ENCODE assay signal across 8 mouse cellular contexts in genomic region chr11:94543932-94544331, GRCm38 (mm10). TPM values are rescaled to one million over a fixed set of nuclear protein-coding genes. Genes with fewer than 3 reads are reported as not detected.
A peak's percentile ranks its signal among the peaks of the same experiment; 100 is the strongest.
DNase-seq lines count a peak whose midpoint lies in the region; ATAC-seq and TF ChIP-seq lines count a peak whose summit lies in the region.

No protein-coding gene starts in this region.

- no peaks in the 10 kb centered on the region for H3K27me3 ChIP-seq in ES-Bruce4 (ENCODE audit: control insufficient read depth, insufficient read depth, low read length, poor library complexity, severe bottlenecking)
- H3K27me3 ChIP-seq in forebrain, embryonic 14.5 days (replicated peaks; ENCODE audit: control insufficient read depth, insufficient read depth, low read length) = no peaks in the 10 kb centered on the region
- no peaks in the 10 kb centered on the region for H3K27me3 ChIP-seq in heart, postnatal 0 days (ENCODE audit: control insufficient read depth, insufficient read depth, low read length)

- no peak for TF ChIP-seq POLR2A in ES-Bruce4 (IDR thresholded peaks at IDR 0.05; ENCODE audit: insufficient read depth, low read length)
- no peak for TF ChIP-seq POLR2A in olfactory bulb, adult 2 months (IDR thresholded peaks at IDR 0.05; ENCODE audit: insufficient read depth, low read depth, low read length)

- ATAC-seq in cerebellum, adult (ENCODE audit: insufficient number of reproducible peaks, low FRiP score, low TSS enrichment) = peak; percentile 46; the same call in 1 of the 2 replicates
- ATAC-seq in forebrain, embryonic 14.5 days = no peak
- peak; percentile 50 for ATAC-seq in heart, postnatal 0 days (ENCODE audit: insufficient read depth, low read depth)

- no peaks in the 10 kb centered on the region for H3K36me3 ChIP-seq in ES-Bruce4 (ENCODE audit: control insufficient read depth, insufficient read depth, low read length, poor library complexity, severe bottlenecking)
- H3K36me3 ChIP-seq in forebrain, embryonic 14.5 days (ENCODE audit: control insufficient read depth, insufficient read depth, low read length) = 0 out of 2 replicates have a peak, but pooled peaks cover 5% of the 10 kb centered on the region
- H3K36me3 ChIP-seq in heart, postnatal 0 days (replicated peaks; ENCODE audit: control insufficient read depth, insufficient read depth, low read length) = peaks cover 12% of the 10 kb centered on the region; the same call in 1 of the 2 replicates

- DNase-seq in forebrain, embryonic 14.5 days (ENCODE audit: low spot score) = peak; percentile 84
- peak; percentile 86 for DNase-seq in heart, postnatal 0 days (ENCODE audit: low spot score)
- peak; percentile 89 for DNase-seq in large intestine, adult 2 months (ENCODE audit: low read depth, low spot score)
- peak; percentile 92 to 96 for DNase-seq in lung, adult 18-20 months
- DNase-seq in testis, postnatal 14 days (ENCODE audit: low spot score) = peak; percentile 88

- no peak overlapping the region for H3K27ac ChIP-seq in ES-Bruce4 (ENCODE audit: insufficient read depth, low read length)
- H3K27ac ChIP-seq in forebrain, embryonic 14.5 days (ENCODE audit: low read depth, low read length) = no peak overlapping the region
- no peak overlapping the region for H3K27ac ChIP-seq in heart, postnatal 0 days (ENCODE audit: low read depth)
- no peak overlapping the region for H3K27ac ChIP-seq in olfactory bulb, adult 2 months (ENCODE audit: insufficient read depth, low read depth, low read length)

- H3K9me3 ChIP-seq in ES-Bruce4 (replicated peaks; ENCODE audit: control insufficient read depth, insufficient read depth, low read length, poor library complexity, severe bottlenecking) = no peaks in the 10 kb centered on the region
- H3K9me3 ChIP-seq in forebrain, embryonic 14.5 days (replicated peaks; ENCODE audit: control insufficient read depth, low read length) = no peaks in the 10 kb centered on the region
- no peaks in the 10 kb centered on the region for H3K9me3 ChIP-seq in heart, postnatal 0 days (replicated peaks; ENCODE audit: control insufficient read depth, low read length)

- TF ChIP-seq CTCF in ES-Bruce4 (IDR thresholded peaks at IDR 0.05; ENCODE audit: low read depth, low read length) = peak; percentile 78
- peak; percentile 94 for TF ChIP-seq CTCF in heart, postnatal 0 days (IDR thresholded peaks at IDR 0.05; ENCODE audit: low read depth)
- peak; percentile 49; the same call in 1 of the 2 replicates for TF ChIP-seq CTCF in olfactory bulb, adult 2 months (IDR thresholded peaks at IDR 0.05; ENCODE audit: insufficient read depth, low read depth, low read length)

- H3K9ac ChIP-seq in ES-Bruce4 (ENCODE audit: low read depth, poor library complexity, severe bottlenecking) = no peak overlapping the region
- no peak overlapping the region for H3K9ac ChIP-seq in forebrain, embryonic 14.5 days (ENCODE audit: low read length)
- H3K9ac ChIP-seq in heart, postnatal 0 days (replicated peaks; ENCODE audit: low read depth, low read length) = no peak overlapping the region

- no peak overlapping the region for H3K4me3 ChIP-seq in ES-Bruce4 (ENCODE audit: low read depth, low read length)
- no peak overlapping the region for H3K4me3 ChIP-seq in forebrain, embryonic 14.5 days (ENCODE audit: low read depth, low read length)
- no peak overlapping the region for H3K4me3 ChIP-seq in heart, postnatal 0 days (ENCODE audit: low read depth, low read length)
- no peak overlapping the region for H3K4me3 ChIP-seq in olfactory bulb, adult 2 months (ENCODE audit: insufficient read depth, low read depth, low read length)

- no peak for TF ChIP-seq EP300 in ES-Bruce4 (IDR thresholded peaks at IDR 0.05; ENCODE audit: insufficient read depth, low read depth, low read length)
- TF ChIP-seq EP300 in heart, postnatal 0 days (IDR thresholded peaks at IDR 0.05; ENCODE audit: low read depth) = no peak

- H3K4me2 ChIP-seq in forebrain, embryonic 14.5 days (ENCODE audit: low read length) = 0 out of 2 replicates have a peak overlapping the region, but pooled peaks have one; percentile 16
- peak overlapping the region; percentile 51 for H3K4me2 ChIP-seq in heart, postnatal 0 days (ENCODE audit: low read depth, low read length)

- H3K4me1 ChIP-seq in ES-Bruce4 (ENCODE audit: control insufficient read depth, insufficient read depth, low read length) = no peaks in the 10 kb centered on the region
- peaks cover 3% of the 10 kb centered on the region for H3K4me1 ChIP-seq in forebrain, embryonic 14.5 days (ENCODE audit: control insufficient read depth, insufficient read depth, low read length)
- peaks cover 5% of the 10 kb centered on the region for H3K4me1 ChIP-seq in heart, postnatal 0 days (ENCODE audit: control insufficient read depth, insufficient read depth)
- H3K4me1 ChIP-seq in olfactory bulb, adult 2 months (ENCODE audit: control insufficient read depth, insufficient read depth, low read length) = peaks cover 12% of the 10 kb centered on the region

- 34% methylated on average over 9 of the region's 9 CpGs for WGBS in forebrain, embryonic 14.5 days
- WGBS in heart, postnatal 0 days = 14% methylated on average over 9 of the region's 9 CpGs
- WGBS in large intestine, adult 2 months = 4% methylated on average over 9 of the region's 9 CpGs
- WGBS in olfactory bulb, adult 2 months = 17% methylated on average over 9 of the region's 9 CpGs

RNA-seq across cellular contexts. Expression of gene Rsad1, which starts 5.1 kb away (rescaled TPM):
- polyA plus RNA-seq in ES-Bruce4 (2011; ENCODE audit: insufficient read depth, insufficient read length, low read depth, missing spikeins) = 3.1 and 3.2 TPM in 2 replicates
- polyA plus RNA-seq in forebrain, embryonic 14.5 days (2014; fragmentation: Nextera tagmentation; extraction: Ambion mirVana) = 3.9 and 4.1 TPM in 2 replicates
- 14.5 and 17.7 TPM in 2 replicates for total RNA-seq in heart, postnatal 0 days (2014; rRNA removed; ENCODE audit: low replicate concordance)
- polyA plus RNA-seq in heart, postnatal 0 days (2015; fragmentation: Nextera tagmentation; extraction: Ambion mirVana) = 9.2 and 9.8 TPM in 2 replicates
- 2.5 and 6.2 TPM in 2 replicates for polyA plus RNA-seq in large intestine, adult 2 months (2012; rRNA removed)
- not detected in 2 replicates for polyA plus RNA-seq in olfactory bulb, adult 2 months (2012; ENCODE audit: insufficient read depth, insufficient read length, low replicate concordance, missing spikeins)

RNA-seq across cellular contexts. Expression of gene Chad, which starts 20.9 kb away (rescaled TPM):
- not detected in 2 replicates for polyA plus RNA-seq in ES-Bruce4 (2011; ENCODE audit: insufficient read depth, insufficient read length, low read depth, missing spikeins)
- 0.17 TPM in 2 replicates for polyA plus RNA-seq in forebrain, embryonic 14.5 days (2014; fragmentation: Nextera tagmentation; extraction: Ambion mirVana)
- total RNA-seq in heart, postnatal 0 days (2014; rRNA removed; ENCODE audit: low replicate concordance) = not detected in 2 replicates
- 0.36 and 4.4 TPM in 2 replicates for polyA plus RNA-seq in heart, postnatal 0 days (2015; fragmentation: Nextera tagmentation; extraction: Ambion mirVana)
- polyA plus RNA-seq in large intestine, adult 2 months (2012; rRNA removed) = 0.63 and 1.1 TPM in 2 replicates
- polyA plus RNA-seq in olfactory bulb, adult 2 months (2012; ENCODE audit: insufficient read depth, insufficient read length, low replicate concordance, missing spikeins) = not detected in 2 replicates

RNA-seq across cellular contexts. Expression of gene Mycbpap, which starts 22.4 kb away (rescaled TPM):
- 1.2 and 1.3 TPM in 2 replicates for polyA plus RNA-seq in ES-Bruce4 (2011; ENCODE audit: insufficient read depth, insufficient read length, low read depth, missing spikeins)
- polyA plus RNA-seq in forebrain, embryonic 14.5 days (2014; fragmentation: Nextera tagmentation; extraction: Ambion mirVana) = 1.8 and 2.1 TPM in 2 replicates
- 3.2 and 4.7 TPM in 2 replicates for total RNA-seq in heart, postnatal 0 days (2014; rRNA removed; ENCODE audit: low replicate concordance)
- 3.5 and 3.7 TPM in 2 replicates for polyA plus RNA-seq in heart, postnatal 0 days (2015; fragmentation: Nextera tagmentation; extraction: Ambion mirVana)
- polyA plus RNA-seq in large intestine, adult 2 months (2012; rRNA removed) = 0.84 and 1.2 TPM in 2 replicates
- polyA plus RNA-seq in olfactory bulb, adult 2 months (2012; ENCODE audit: insufficient read depth, insufficient read length, low replicate concordance, missing spikeins) = not detected in 2 replicates

RNA-seq across cellular contexts. Expression of gene Epn3, which starts 44.2 kb away (rescaled TPM):
- 2.7 and 2.9 TPM in 2 replicates for polyA plus RNA-seq in ES-Bruce4 (2011; ENCODE audit: insufficient read depth, insufficient read length, low read depth, missing spikeins)
- 0.30 and 0.41 TPM in 2 replicates for polyA plus RNA-seq in forebrain, embryonic 14.5 days (2014; fragmentation: Nextera tagmentation; extraction: Ambion mirVana)
- 32.5 and 44.4 TPM in 2 replicates for total RNA-seq in heart, postnatal 0 days (2014; rRNA removed; ENCODE audit: low replicate concordance)
- 11.4 and 13.3 TPM in 2 replicates for polyA plus RNA-seq in heart, postnatal 0 days (2015; fragmentation: Nextera tagmentation; extraction: Ambion mirVana)
- polyA plus RNA-seq in large intestine, adult 2 months (2012; rRNA removed) = 1.6 and 2.4 TPM in 2 replicates
- not detected in 2 replicates for polyA plus RNA-seq in olfactory bulb, adult 2 months (2012; ENCODE audit: insufficient read depth, insufficient read length, low replicate concordance, missing spikeins)

RNA-seq across cellular contexts. Expression of gene Acsf2, which starts 57.7 kb away (rescaled TPM):
- 16.1 and 16.6 TPM in 2 replicates for polyA plus RNA-seq in ES-Bruce4 (2011; ENCODE audit: insufficient read depth, insufficient read length, low read depth, missing spikeins)
- polyA plus RNA-seq in forebrain, embryonic 14.5 days (2014; fragmentation: Nextera tagmentation; extraction: Ambion mirVana) = 2.1 and 2.3 TPM in 2 replicates
- 6.6 and 8.9 TPM in 2 replicates for total RNA-seq in heart, postnatal 0 days (2014; rRNA removed; ENCODE audit: low replicate concordance)
- polyA plus RNA-seq in heart, postnatal 0 days (2015; fragmentation: Nextera tagmentation; extraction: Ambion mirVana) = 2.6 and 2.7 TPM in 2 replicates
- 19.8 and 31.8 TPM in 2 replicates for polyA plus RNA-seq in large intestine, adult 2 months (2012; rRNA removed)
- not detected in 2 replicates for polyA plus RNA-seq in olfactory bulb, adult 2 months (2012; ENCODE audit: insufficient read depth, insufficient read length, low replicate concordance, missing spikeins)
